Mouse (Mus musculus) limb, embryonic 11.5 days (tissue): Measurements from ENCODE around the gene Gm13275. TPM values are rescaled to one million over a fixed set of nuclear protein-coding genes. Genes with fewer than 3 reads are reported as not detected.
"Not testable (repeated sequence)": the region's sequence is repeated elsewhere in the genome, so short reads cannot be mapped to it uniquely, and the experiment has no call there.

Experiments used
- ATAC-seq: fragments of 200-750 bp; cut with Nextera tagmentation; 2 replicates; pipeline ENCODE4 v1.8.0; 2017; ENCODE audit warnings: low read depth; ENCODE audit not compliant: insufficient number of reproducible peaks, low FRiP score, low TSS enrichment
- DNase-seq: peaks from one replicate; pipeline ENCODE4 v3.0.0-alpha.2; 2015; ENCODE audit warnings: low spot score
- H3K27ac ChIP-seq: fragments of 300-500 bp; sonication (generic); replicated peaks from 2 replicates; pipeline ENCODE4 v1.5.1; 2014; ENCODE audit warnings: low read depth, mild to moderate bottlenecking, low read length
- H3K27me3 ChIP-seq: fragments of 300-500 bp; sonication (generic); 2 replicates; pipeline ENCODE4 v1.6.1; 2014; ENCODE audit warnings: mild to moderate bottlenecking, low read length, mixed read lengths; ENCODE audit not compliant: control insufficient read depth, insufficient read depth
- H3K36me3 ChIP-seq: fragments of 300-500 bp; sonication (generic); 2 replicates; pipeline ENCODE4 v1.6.1; 2014; ENCODE audit warnings: mild to moderate bottlenecking, low read length, moderate library complexity, mixed read lengths; ENCODE audit not compliant: control insufficient read depth, insufficient read depth
- H3K4me1 ChIP-seq: fragments of 300-500 bp; sonication (generic); 2 replicates; pipeline ENCODE4 v1.6.1; 2014; ENCODE audit warnings: low read length, mixed read lengths; ENCODE audit not compliant: control insufficient read depth, insufficient read depth
- H3K4me2 ChIP-seq: fragments of 300-500 bp; sonication (generic); 2 replicates; pipeline ENCODE4 v1.6.1; 2014; ENCODE audit warnings: low read depth, mild to moderate bottlenecking, moderate library complexity; ENCODE audit not compliant: severe bottlenecking
- H3K4me3 ChIP-seq: fragments of 300-500 bp; sonication (generic); 2 replicates; pipeline ENCODE4 v1.5.1; 2014; ENCODE audit warnings: low read depth, low read length
- H3K9ac ChIP-seq: fragments of 300-500 bp; sonication (generic); 2 replicates; pipeline ENCODE4 v1.6.1; 2014; ENCODE audit warnings: mild to moderate bottlenecking, low read length
- H3K9me3 ChIP-seq: fragments of 300-500 bp; sonication (generic); 2 replicates; pipeline ENCODE4 v1.6.1; 2016; ENCODE audit warnings: low read length; ENCODE audit not compliant: control insufficient read depth
- WGBS: fragments of 180-500 bp; shearing (Covaris S2); extraction: QIAGEN DNeasy Blood & Tissue Kit; methylation state at CpG from one replicate; pipeline ENCODE4 v1.1.7; 2014; 5-methylcytosine and 5-hydroxymethylcytosine counted together
- polyA plus RNA-seq: library from polyadenylated mRNA; unstranded; fragments of >200 nt; fragmentation: Nextera tagmentation; extraction: Ambion mirVana; gene quantifications from 2 replicates; pipeline ENCODE4 v1.2.1, GENCODE M21; 2014

Gm13275 gene
- polyA plus RNA-seq, 1 experiment from 2014 or later = not detected

- H3K27me3 ChIP-seq = no peaks in the 10 kb centered on the region
- no peaks in the 10 kb centered on the region for H3K4me1 ChIP-seq
- no peak within 1 kb of the TSS for H3K27ac ChIP-seq
- no peak within 1 kb of the TSS for H3K4me3 ChIP-seq
- no peaks in the 10 kb centered on the region for H3K9me3 ChIP-seq
- no peak within 1 kb of the TSS for H3K4me2 ChIP-seq
- H3K36me3 ChIP-seq = no peaks in the 10 kb centered on the region
- ATAC-seq (no peak), DNase-seq (no peak)
- no peak within 1 kb of the TSS for H3K9ac ChIP-seq
- WGBS = 64% methylated on average over 3 of the region's 3 CpGs
These were observed 21.6 kb downstream of the Gm13275 start, which contains the start of gene Ifna7 for GRCm38 (mm10) chr4:88815928-88816327. TSS of gene Ifna7 (plus strand) at chr4:88816228.

- Histone ChIP-seq H3K9me3 (no peaks in the 10 kb centered on the region), H3K4me1 (no peaks in the 10 kb centered on the region), H3K27ac (no peak within 1 kb of the TSS), H3K4me3 (no peak within 1 kb of the TSS), H3K4me2 (no peak within 1 kb of the TSS), H3K9ac (no peak within 1 kb of the TSS), H3K36me3 (no peaks in the 10 kb centered on the region), H3K27me3 (no peaks in the 10 kb centered on the region)
- 74% methylated on average over 1 of the region's 1 CpGs for WGBS
- ATAC-seq (no peak), DNase-seq (no peak)
These were observed 25.4 kb downstream of the Gm13275 start, which contains the start of gene Ifna11 for GRCm38 (mm10) chr4:88819659-88820058. TSS of gene Ifna11 (plus strand) at chr4:88819959.

- no peak for ATAC-seq
- Histone ChIP-seq H3K4me1 (no peaks in the 10 kb centered on the region), H3K27ac (no peak overlapping the region), H3K36me3 (no peaks in the 10 kb centered on the region), H3K27me3 (no peaks in the 10 kb centered on the region), H3K4me2 (no peak overlapping the region), H3K4me3 (no peak overlapping the region), H3K9ac (no peak overlapping the region), H3K9me3 (no peaks in the 10 kb centered on the region)
- peak; percentile 26 for DNase-seq
- 24% methylated on average over 4 of the region's 4 CpGs for WGBS
These were observed 28.7 kb downstream of the Gm13275 start for GRCm38 (mm10) chr4:88822995-88823394.

- not testable (repeated sequence) for H3K36me3 ChIP-seq, ATAC-seq, H3K9ac ChIP-seq, H3K9me3 ChIP-seq, H3K27me3 ChIP-seq, H3K4me1 ChIP-seq, H3K27ac ChIP-seq, H3K4me3 ChIP-seq, DNase-seq, H3K4me2 ChIP-seq
These were observed 32.8 kb downstream of the Gm13275 start, which contains the start of gene Ifna6 for GRCm38 (mm10) chr4:88827116-88827515. TSS of gene Ifna6 (plus strand) at chr4:88827416.

- H3K9me3 ChIP-seq = no peaks in the 10 kb centered on the region
- ATAC-seq = no peak
- H3K27me3 ChIP-seq = no peaks in the 10 kb centered on the region
- H3K4me3 ChIP-seq = no peak overlapping the region
- H3K9ac ChIP-seq = no peak overlapping the region
- no peak overlapping the region for H3K4me2 ChIP-seq
- no peaks in the 10 kb centered on the region for H3K4me1 ChIP-seq
- H3K36me3 ChIP-seq = no peaks in the 10 kb centered on the region
- peak; percentile 38 for DNase-seq
- no peak overlapping the region for H3K27ac ChIP-seq
- WGBS = 31% methylated on average over 4 of the region's 4 CpGs
These were observed 36.2 kb downstream of the Gm13275 start for GRCm38 (mm10) chr4:88830523-88830922.

GRCm38 (mm10) chr4:88835225-88835624 is 40.9 kb downstream of the Gm13275 start, which contains the start of gene Ifna5:
TSS of gene Ifna5 (plus strand) at chr4:88835525.
- not testable (repeated sequence) for H3K27me3 ChIP-seq, H3K36me3 ChIP-seq, DNase-seq, ATAC-seq, H3K27ac ChIP-seq, H3K4me1 ChIP-seq, H3K9ac ChIP-seq, H3K4me2 ChIP-seq, H3K4me3 ChIP-seq, H3K9me3 ChIP-seq
- 80% methylated on average over 1 of the region's 1 CpGs for WGBS

GRCm38 (mm10) chr4:88838828-88839227 is 44.5 kb downstream of the Gm13275 start:
- H3K27me3 ChIP-seq = no peaks in the 10 kb centered on the region
- ATAC-seq (no peak), DNase-seq (no peak)
- no peak overlapping the region for H3K9ac ChIP-seq
- H3K36me3 ChIP-seq = no peaks in the 10 kb centered on the region
- H3K4me2 ChIP-seq = no peak overlapping the region
- H3K9me3 ChIP-seq = no peaks in the 10 kb centered on the region
- no peak overlapping the region for H3K4me3 ChIP-seq
- no peak overlapping the region for H3K27ac ChIP-seq
- WGBS = 53% methylated on average over 3 of the region's 3 CpGs
- no peaks in the 10 kb centered on the region for H3K4me1 ChIP-seq

GRCm38 (mm10) chr4:88840058-88840457 is 45.8 kb downstream of the Gm13275 start:
- Histone ChIP-seq H3K9me3 (no peaks in the 10 kb centered on the region), H3K4me2 (no peak overlapping the region), H3K9ac (no peak overlapping the region), H3K27ac (no peak overlapping the region), H3K36me3 (no peaks in the 10 kb centered on the region), H3K4me1 (no peaks in the 10 kb centered on the region), H3K27me3 (no peaks in the 10 kb centered on the region), H3K4me3 (no peak overlapping the region)
- 82% methylated on average over 3 of the region's 3 CpGs for WGBS
- DNase-seq (no peak), ATAC-seq (no peak)

GRCm38 (mm10) chr4:88841438-88841911 is 47.2 kb downstream of the Gm13275 start, which contains the start of gene Ifna4:
TSS of gene Ifna4 (plus strand) at chr4:88841861.
- Histone ChIP-seq H3K9ac (no peak within 1 kb of the TSS), H3K27me3 (no peaks in the 10 kb centered on the region), H3K4me3 (no peak within 1 kb of the TSS), H3K4me2 (no peak within 1 kb of the TSS), H3K4me1 (no peaks in the 10 kb centered on the region), H3K27ac (no peak within 1 kb of the TSS), H3K36me3 (no peaks in the 10 kb centered on the region), H3K9me3 (no peaks in the 10 kb centered on the region)
- WGBS = 64% methylated on average over 2 of the region's 2 CpGs
- ATAC-seq (no peak), DNase-seq (no peak)
